13 mouse cellular contexts compared by ENCODE assay signal in the genomic region with DNA sequence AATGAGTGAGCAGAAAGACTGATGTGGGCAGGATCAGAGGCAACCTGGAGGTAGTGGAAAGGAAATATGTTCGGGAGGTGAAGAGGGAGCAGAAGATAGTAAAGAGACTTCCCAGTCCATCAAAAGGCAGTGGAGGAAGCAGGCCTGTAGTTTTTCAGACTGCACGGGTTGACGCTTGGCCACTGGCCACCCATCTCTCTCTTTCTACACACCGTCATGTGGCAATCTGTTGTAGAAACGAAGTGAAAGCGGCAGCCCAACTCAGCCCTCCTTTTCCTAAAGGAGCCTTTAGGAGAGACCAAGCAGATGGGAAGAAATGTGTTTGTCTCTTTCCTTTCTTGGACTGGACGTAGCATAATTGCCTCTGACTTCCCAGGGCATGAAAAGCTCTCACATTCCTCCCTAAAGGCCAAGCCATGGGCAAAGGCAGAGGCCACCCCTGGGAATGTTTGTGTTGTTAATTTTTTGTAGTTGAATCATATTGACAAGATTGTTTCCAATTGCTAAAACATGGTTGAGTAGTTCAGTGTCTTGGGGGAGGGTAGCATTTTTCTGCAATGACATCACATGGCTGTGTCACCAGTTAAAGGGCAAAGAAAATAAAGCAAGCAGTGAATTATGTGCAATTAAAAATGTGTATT.
A peak's percentile ranks its signal among the peaks of the same experiment; 100 is the strongest.
DNase-seq lines count a peak whose midpoint lies in the region; ATAC-seq lines count a peak whose summit lies in the region.
"Had no signal": no experiment of that assay in that cellular context is flagged by ENCODE, and none has a peak within 500 bp of the region (broad histone marks: within the 10 kb centered on the region; RNA-seq: fewer than 3 reads in every experiment).

No protein-coding gene starts in this region.

- H3K4me2 ChIP-seq in embryonic facial prominence, embryonic 11.5 days (ENCODE audit: low read depth, low read length): no peak overlapping the region

- peak; percentile 28 for DNase-seq in gastrocnemius, adult 18-20 months (ENCODE audit: low spot score)
- DNase-seq in gastrocnemius, postnatal 14 days: no peak
- DNase-seq in right cerebral cortex, postnatal 14 days: peak; percentile 11
- DNase-seq in right cerebral cortex, adult 2 months (ENCODE audit: low spot score in 2 of 2): no peak
- peak; percentile 21 for DNase-seq in embryonic facial prominence, embryonic 11.5 days (ENCODE audit: low spot score)
- DNase-seq in lung, postnatal 36 days: peak; percentile 51
- DNase-seq in testis, postnatal 10 days (ENCODE audit: low spot score): no peak
- DNase-seq in ovary, adult 18-20 months (ENCODE audit: low spot score): no peak
- DNase-seq: cerebellum, adult 9-11 months; forebrain, postnatal 0 days; spleen, adult 18-20 months had no signal

- intact Hi-C loops in gastrocnemius, postnatal 14 days (cut with DNase I; ENCODE audit: low total_unique reads): no loop called here

- no peaks in the 10 kb centered on the region for H3K9me3 ChIP-seq in embryonic facial prominence, embryonic 11.5 days (replicated peaks; ENCODE audit: control insufficient read depth, low read length)

- ATAC-seq in embryonic facial prominence, embryonic 11.5 days (replicated peaks; ENCODE audit: insufficient number of reproducible peaks, low FRiP score, low TSS enrichment, low read depth): no peak
- ATAC-seq: forebrain, postnatal 0 days; hindbrain, postnatal 0 days had no signal

- H3K27ac ChIP-seq in embryonic facial prominence, embryonic 11.5 days (replicated peaks; ENCODE audit: low read depth, low read length): 0 out of 2 replicates have a peak overlapping the region, but pooled peaks have one; percentile 13
- H3K27ac ChIP-seq: hindbrain, postnatal 0 days; stomach, postnatal 0 days had no signal

- no peak overlapping the region for H3K9ac ChIP-seq in embryonic facial prominence, embryonic 11.5 days (replicated peaks; ENCODE audit: low read length)
- H3K9ac ChIP-seq: forebrain, postnatal 0 days had no signal

- H3K36me3 ChIP-seq in embryonic facial prominence, embryonic 11.5 days (replicated peaks; ENCODE audit: control insufficient read depth, insufficient read depth, low read depth, low read length): no peaks in the 10 kb centered on the region

- no peak overlapping the region for H3K4me3 ChIP-seq in embryonic facial prominence, embryonic 11.5 days (ENCODE audit: low read depth, low read length)

- WGBS in embryonic facial prominence, embryonic 11.5 days: 52% methylated on average over 7 of the region's 7 CpGs

- no peaks in the 10 kb centered on the region for H3K27me3 ChIP-seq in embryonic facial prominence, embryonic 11.5 days (ENCODE audit: control insufficient read depth, insufficient read depth, low read length)

- no peaks in the 10 kb centered on the region for H3K4me1 ChIP-seq in embryonic facial prominence, embryonic 11.5 days (ENCODE audit: control insufficient read depth, insufficient read depth, low read length)

Comparison
In these comparisons a context has a peak if more than half of its experiments do, and no peak if none do; other contexts are left out.
1. DNase-seq: peak in gastrocnemius, adult 18-20 months (single experiment), right cerebral cortex, postnatal 14 days (single experiment), embryonic facial prominence, embryonic 11.5 days (single experiment) and lung, postnatal 36 days (single experiment); none in gastrocnemius, postnatal 14 days (single experiment), right cerebral cortex, adult 2 months (0 of 2), testis, postnatal 10 days (single experiment) and ovary, adult 18-20 months (single experiment).